Mouse (Mus musculus): ENCODE measurements around the gene Gm29666. TPM values are rescaled to one million over a fixed set of nuclear protein-coding genes. Genes with fewer than 3 reads are reported as not detected.
A peak's percentile ranks its signal among the peaks of the same experiment; 100 is the strongest.
"Not testable (repeated sequence)": the region's sequence is repeated elsewhere in the genome, so short reads cannot be mapped to it uniquely, and the experiment has no call there.

Gm29666 gene
- polyA plus RNA-seq, 1 experiment from 2014 or later: 1.1 TPM

GRCm38 (mm10) chr15:84898077-84898476 lies 21.8 kb downstream of the Gm29666 start:
- Histone ChIP-seq H3K4me2 (peak overlapping the region; percentile 42), H3K27ac (replicated peaks) (peak overlapping the region; percentile 80), H3K4me3 (replicated peaks) (no peak overlapping the region), H3K9me3 (replicated peaks) (no peaks in the 10 kb centered on the region), H3K4me1 (peaks cover 18% of the 10 kb centered on the region), H3K9ac (replicated peaks) (no peak overlapping the region; the same call in 1 of the 2 replicates), H3K36me3 (no peaks in the 10 kb centered on the region), H3K27me3 (replicated peaks) (no peaks in the 10 kb centered on the region)
- peak; percentile 87 for ATAC-seq (ENCODE audit: low FRiP score)
- 9% methylated on average over 7 of the region's 7 CpGs for WGBS

GRCm38 (mm10) chr15:84896664-84897063 lies 23.2 kb downstream of the Gm29666 start:
- no peaks in the 10 kb centered on the region for H3K36me3 ChIP-seq
- no peaks in the 10 kb centered on the region for H3K9me3 ChIP-seq (replicated peaks)
- no peaks in the 10 kb centered on the region for H3K27me3 ChIP-seq (replicated peaks)
- WGBS: 83% methylated on average over 1 of the region's 1 CpGs
- H3K4me2 ChIP-seq: no peak overlapping the region
- H3K4me3 ChIP-seq (replicated peaks): no peak overlapping the region
- H3K4me1 ChIP-seq: peaks cover 16% of the 10 kb centered on the region
- H3K9ac ChIP-seq (replicated peaks): no peak overlapping the region
- no peak for ATAC-seq (ENCODE audit: low FRiP score)
- H3K27ac ChIP-seq (replicated peaks): no peak overlapping the region

GRCm38 (mm10) chr15:84896216-84896615 lies 23.6 kb downstream of the Gm29666 start:
- not testable (repeated sequence) for H3K9ac ChIP-seq (replicated peaks); H3K36me3 ChIP-seq; H3K27ac ChIP-seq (replicated peaks); H3K9me3 ChIP-seq (replicated peaks); ATAC-seq (ENCODE audit: low FRiP score); H3K4me2 ChIP-seq; H3K27me3 ChIP-seq (replicated peaks); H3K4me3 ChIP-seq (replicated peaks)
- peaks cover 16% of the 10 kb centered on the region for H3K4me1 ChIP-seq
- 70% methylated on average over 10 of the region's 10 CpGs for WGBS

GRCm38 (mm10) chr15:84891658-84892057 lies 28.2 kb downstream of the Gm29666 start:
- H3K9ac ChIP-seq (replicated peaks): no peak overlapping the region
- no peak overlapping the region for H3K4me3 ChIP-seq (replicated peaks)
- no peaks in the 10 kb centered on the region for H3K36me3 ChIP-seq
- no peak overlapping the region for H3K4me2 ChIP-seq
- no peaks in the 10 kb centered on the region for H3K9me3 ChIP-seq (replicated peaks)
- peaks cover 5% of the 10 kb centered on the region; the same call in 1 of the 2 replicates for H3K4me1 ChIP-seq
- no peaks in the 10 kb centered on the region for H3K27me3 ChIP-seq (replicated peaks)
- ATAC-seq (ENCODE audit: low FRiP score): peak; percentile 38; the same call in 1 of the 2 replicates
- WGBS: 1% methylated on average over 3 of the region's 3 CpGs
- H3K27ac ChIP-seq (replicated peaks): no peak overlapping the region

GRCm38 (mm10) chr15:84891246-84891645 lies 28.6 kb downstream of the Gm29666 start:
- WGBS: 57% methylated on average over 3 of the region's 3 CpGs
- Histone ChIP-seq H3K4me1 (peaks cover 5% of the 10 kb centered on the region; the same call in 1 of the 2 replicates), H3K9me3 (replicated peaks) (no peaks in the 10 kb centered on the region), H3K27me3 (replicated peaks) (no peaks in the 10 kb centered on the region), H3K4me3 (replicated peaks) (no peak overlapping the region), H3K27ac (replicated peaks) (no peak overlapping the region), H3K36me3 (no peaks in the 10 kb centered on the region), H3K9ac (replicated peaks) (no peak overlapping the region), H3K4me2 (no peak overlapping the region)
- no peak for ATAC-seq (ENCODE audit: low FRiP score)

- Histone ChIP-seq H3K36me3 (no peaks in the 10 kb centered on the region), H3K27ac (replicated peaks) (no peak overlapping the region), H3K4me2 (no peak overlapping the region), H3K4me1 (peaks cover 5% of the 10 kb centered on the region; the same call in 1 of the 2 replicates), H3K9me3 (replicated peaks) (no peaks in the 10 kb centered on the region), H3K27me3 (replicated peaks) (no peaks in the 10 kb centered on the region), H3K9ac (replicated peaks) (no peak overlapping the region), H3K4me3 (replicated peaks) (no peak overlapping the region)
- no peak for ATAC-seq (ENCODE audit: low FRiP score)
- 45% methylated on average over 12 of the region's 12 CpGs for WGBS
Measured at GRCm38 (mm10) chr15:84888066-84888465, 31.8 kb downstream of the Gm29666 start.

GRCm38 (mm10) chr15:84877029-84877815 lies 42.6 kb downstream of the Gm29666 start:
- ATAC-seq (ENCODE audit: low FRiP score): no peak
- 86% methylated on average over 12 of the region's 12 CpGs for WGBS

GRCm38 (mm10) chr15:84873867-84874266 lies 46.0 kb downstream of the Gm29666 start:
- H3K9ac ChIP-seq (replicated peaks): no peak overlapping the region
- no peak for ATAC-seq (ENCODE audit: low FRiP score)
- WGBS: 80% methylated on average over 4 of the region's 4 CpGs
- H3K4me1 ChIP-seq: no peaks in the 10 kb centered on the region
- H3K4me2 ChIP-seq: no peak overlapping the region
- H3K27ac ChIP-seq (replicated peaks): no peak overlapping the region
- H3K9me3 ChIP-seq (replicated peaks): no peaks in the 10 kb centered on the region
- no peaks in the 10 kb centered on the region for H3K36me3 ChIP-seq
- H3K4me3 ChIP-seq (replicated peaks): no peak overlapping the region
- H3K27me3 ChIP-seq (replicated peaks): no peaks in the 10 kb centered on the region

More at GRCm38 (mm10) chr15:84877029-84877815, 42.6 kb downstream of the Gm29666 start:
- Histone ChIP-seq H3K4me1 (no peaks in the 10 kb centered on the region), H3K27me3 (replicated peaks) (no peaks in the 10 kb centered on the region), H3K36me3 (no peaks in the 10 kb centered on the region), H3K9me3 (replicated peaks) (no peaks in the 10 kb centered on the region), H3K27ac (replicated peaks) (no peak overlapping the region), H3K9ac (replicated peaks) (no peak overlapping the region), H3K4me3 (replicated peaks) (no peak overlapping the region), H3K4me2 (no peak overlapping the region)

GRCm38 (mm10) chr15:84873079-84873478 lies 46.8 kb downstream of the Gm29666 start:
- no peak for ATAC-seq (ENCODE audit: low FRiP score)
- Histone ChIP-seq H3K4me3 (replicated peaks) (no peak overlapping the region), H3K4me2 (no peak overlapping the region), H3K27me3 (replicated peaks) (no peaks in the 10 kb centered on the region), H3K4me1 (no peaks in the 10 kb centered on the region), H3K9ac (replicated peaks) (no peak overlapping the region), H3K27ac (replicated peaks) (no peak overlapping the region), H3K9me3 (replicated peaks) (no peaks in the 10 kb centered on the region), H3K36me3 (no peaks in the 10 kb centered on the region)
- 87% methylated on average over 11 of the region's 11 CpGs for WGBS

- 86% methylated on average over 3 of the region's 3 CpGs for WGBS
- no peak overlapping the region for H3K27ac ChIP-seq (replicated peaks)
- H3K4me3 ChIP-seq (replicated peaks): no peak overlapping the region
- H3K27me3 ChIP-seq (replicated peaks): no peaks in the 10 kb centered on the region
- no peaks in the 10 kb centered on the region for H3K4me1 ChIP-seq
- H3K36me3 ChIP-seq: no peaks in the 10 kb centered on the region
- no peak overlapping the region for H3K9ac ChIP-seq (replicated peaks)
- ATAC-seq (ENCODE audit: low FRiP score): no peak
- H3K9me3 ChIP-seq (replicated peaks): no peaks in the 10 kb centered on the region
- no peak overlapping the region for H3K4me2 ChIP-seq
Measured at GRCm38 (mm10) chr15:84871802-84872201, 48.0 kb downstream of the Gm29666 start.

- Histone ChIP-seq H3K36me3 (no peaks in the 10 kb centered on the region), H3K4me3 (replicated peaks) (no peak overlapping the region), H3K27me3 (replicated peaks) (no peaks in the 10 kb centered on the region), H3K9me3 (replicated peaks) (no peaks in the 10 kb centered on the region), H3K9ac (replicated peaks) (no peak overlapping the region), H3K4me2 (no peak overlapping the region), H3K4me1 (peaks cover 5% of the 10 kb centered on the region), H3K27ac (replicated peaks) (no peak overlapping the region)
- no peak for ATAC-seq (ENCODE audit: low FRiP score)
- 85% methylated on average over 8 of the region's 8 CpGs for WGBS
Measured at GRCm38 (mm10) chr15:84861911-84862310, 57.9 kb downstream of the Gm29666 start.
